Comparison of ENCODE assay signal across 18 mouse cellular contexts in genomic region chr11:72974995-72975503, GRCm38 (mm10). TPM values are rescaled to one million over a fixed set of nuclear protein-coding genes. Genes with fewer than 3 reads are reported as not detected.
"Had no signal": no experiment of that assay in that cellular context is flagged by ENCODE, and none has a peak within 500 bp of the region (broad histone marks: within the 10 kb centered on the region; RNA-seq: fewer than 3 reads in every experiment).

No protein-coding gene starts in this region.

- DNase-seq: kidney, adult 8-10 months; kidney, postnatal 4 days; left cerebral cortex, postnatal 4 days; lung, embryonic 14.5 days; lung, postnatal 10 days; right cerebral cortex, postnatal 4 days; spleen, adult 18-20 months; thymus, adult 2 months; thymus, postnatal 25 days had no signal

- H3K27ac ChIP-seq: kidney, postnatal 0 days; layer of hippocampus, adult 2 months; limb, embryonic 13.5 days; liver, embryonic 15.5 days; macrophage; midbrain, embryonic 12.5 days; neural tube, embryonic 15.5 days; stomach, embryonic 15.5 days had no signal

- H3K4me2 ChIP-seq: limb, embryonic 13.5 days; liver, embryonic 15.5 days; lung, embryonic 14.5 days; midbrain, embryonic 12.5 days; neural tube, embryonic 15.5 days; stomach, embryonic 15.5 days had no signal

- H3K4me3 ChIP-seq: layer of hippocampus, adult 2 months; limb, embryonic 13.5 days; liver, embryonic 15.5 days; megakaryocyte, embryonic 14.5 days; midbrain, embryonic 12.5 days; neural tube, embryonic 15.5 days; stomach, embryonic 15.5 days had no signal

- H3K27me3 ChIP-seq: liver, embryonic 15.5 days; megakaryocyte, embryonic 14.5 days; midbrain, embryonic 12.5 days; neural tube, embryonic 15.5 days; stomach, embryonic 15.5 days had no signal

- H3K9ac ChIP-seq: limb, embryonic 13.5 days; liver, embryonic 15.5 days; lung, embryonic 14.5 days; midbrain, embryonic 12.5 days; neural tube, embryonic 15.5 days; stomach, embryonic 15.5 days had no signal

- H3K4me1 ChIP-seq: limb, embryonic 13.5 days; liver, embryonic 15.5 days; midbrain, embryonic 12.5 days; neural tube, embryonic 15.5 days; stomach, embryonic 15.5 days had no signal

- H3K36me3 ChIP-seq: limb, embryonic 13.5 days; liver, embryonic 15.5 days; midbrain, embryonic 12.5 days; neural tube, embryonic 15.5 days; stomach, embryonic 15.5 days had no signal

- H3K9me3 ChIP-seq: limb, embryonic 13.5 days; liver, embryonic 15.5 days; megakaryocyte, embryonic 14.5 days; midbrain, embryonic 12.5 days; neural tube, embryonic 15.5 days; stomach, embryonic 15.5 days had no signal

RNA-seq across cellular contexts. Expression of gene Camkk1, which starts 43.8 kb away (rescaled TPM):
- polyA plus RNA-seq: macrophage had no signal
